Mouse (Mus musculus): ENCODE results near the gene Vmn2r47. TPM values are rescaled to one million over a fixed set of nuclear protein-coding genes. Genes with fewer than 3 reads are reported as not detected.
"Not testable (repeated sequence)": the region's sequence is repeated elsewhere in the genome, so short reads cannot be mapped to it uniquely, and the experiment has no call there.

The Vmn2r47 gene
- polyA plus RNA-seq (2015; fragmentation: Nextera tagmentation; extraction: Ambion mirVana) = not detected in 2 replicates

- not testable (repeated sequence) for DNase-seq (ENCODE audit: low spot score)
These were observed at the start of gene Vmn2r47 for GRCm38 (mm10) chr7:9841225-9841624. Vmn2r47 (minus strand) TSS chr7:9841325.

- not testable (repeated sequence) for DNase-seq (ENCODE audit: low spot score)
These were observed 70.7 kb downstream of the Vmn2r47 start, which contains the start of gene Vmn2r46 for GRCm38 (mm10) chr7:9770471-9770870. Vmn2r46 (minus strand) TSS chr7:9770571.

Other genes starting within 250 kb of the Vmn2r47 start
- not detected in 2 replicates for gene Vmn2r46, start 70.8 kb downstream of the Vmn2r47 start, polyA plus RNA-seq (2015; fragmentation: Nextera tagmentation; extraction: Ambion mirVana)
- gene Vmn2r48, start 112.3 kb upstream of the Vmn2r47 start, polyA plus RNA-seq (2015; fragmentation: Nextera tagmentation; extraction: Ambion mirVana) = not detected in 2 replicates
- gene Vmn2r49, start 150.9 kb upstream of the Vmn2r47 start, polyA plus RNA-seq (2015; fragmentation: Nextera tagmentation; extraction: Ambion mirVana) = not detected in 2 replicates
- not detected in 2 replicates for gene Vmn2r50, start 212.0 kb upstream of the Vmn2r47 start, polyA plus RNA-seq (2015; fragmentation: Nextera tagmentation; extraction: Ambion mirVana)